Mouse (Mus musculus): ENCODE measurements at regions not wholly inside any gene's neighbourhood (a gene's known extent, or its start where the extent isn't known, plus 50 kb on each side); places are given as distances from the start of the nearest gene placed in this dataset.

GRCm38 (mm10) chr8:93591608-93592301 lies 56.1 kb upstream of the Ces5a start:
- no peak for TF ChIP-seq POLR2A (IDR thresholded peaks at IDR 0.05; ENCODE audit: extremely low read depth, insufficient read depth, low read length)
- TF ChIP-seq CTCF (IDR thresholded peaks at IDR 0.05; ENCODE audit: extremely low read depth, insufficient read depth, low read length): peak; percentile 93

GRCm38 (mm10) chr8:93592302-93592651 lies 56.6 kb upstream of the Ces5a start:
- H3K4me3 ChIP-seq (ENCODE audit: insufficient read depth, low read length): no peak overlapping the region
- peak overlapping the region; percentile 22; the same call in 1 of the 2 replicates for H3K27ac ChIP-seq (ENCODE audit: insufficient read depth, low read length)
- no peak for TF ChIP-seq CTCF (IDR thresholded peaks at IDR 0.05; ENCODE audit: extremely low read depth, insufficient read depth, low read length)
- TF ChIP-seq POLR2A (IDR thresholded peaks at IDR 0.05; ENCODE audit: extremely low read depth, insufficient read depth, low read length): no peak
- H3K4me1 ChIP-seq (ENCODE audit: control insufficient read depth, insufficient read depth, low read length): peaks cover 3% of the 10 kb centered on the region; the same call in 1 of the 2 replicates

More at GRCm38 (mm10) chr8:93591608-93592301, 56.1 kb upstream of the Ces5a start:
- no peak overlapping the region for H3K4me3 ChIP-seq (ENCODE audit: insufficient read depth, low read length)
- peak overlapping the region; percentile 22; the same call in 1 of the 2 replicates for H3K27ac ChIP-seq (ENCODE audit: insufficient read depth, low read length)
- H3K4me1 ChIP-seq (ENCODE audit: control insufficient read depth, insufficient read depth, low read length): peaks cover 3% of the 10 kb centered on the region; the same call in 1 of the 2 replicates

DNA sequence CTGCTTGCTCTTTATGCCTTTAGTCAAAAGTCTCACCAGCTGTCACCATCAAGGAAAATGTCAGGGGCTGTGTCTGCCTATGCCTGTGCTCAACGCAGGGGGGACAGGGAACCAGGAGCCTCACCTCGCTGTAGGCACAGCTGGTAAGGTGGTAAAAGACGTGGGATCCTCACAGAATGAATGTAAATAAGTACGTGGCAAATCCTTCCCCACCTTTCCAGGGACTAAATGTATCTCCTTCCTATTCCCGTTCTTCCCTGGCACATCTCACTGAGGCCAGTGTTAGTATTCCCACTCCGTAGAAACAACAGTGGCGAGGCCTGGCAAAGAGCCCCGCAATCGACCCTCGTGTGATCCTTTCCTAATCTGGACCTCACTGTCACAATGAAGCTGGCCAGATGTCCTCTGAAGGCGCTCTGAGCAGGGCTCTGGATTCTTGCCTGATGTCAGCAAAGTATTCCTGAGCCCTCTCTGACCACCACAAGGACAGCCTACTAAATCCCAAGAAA lies 63.0 kb upstream of the Ces5a start:
- Histone ChIP-seq H3K4me3 (ENCODE audit: insufficient read depth, low read length) (no peak overlapping the region), H3K4me1 (ENCODE audit: control insufficient read depth, insufficient read depth, low read length) (peaks cover 4% of the 10 kb centered on the region; the same call in 1 of the 2 replicates), H3K27ac (ENCODE audit: insufficient read depth, low read length) (no peak overlapping the region)
- TF ChIP-seq CTCF (IDR thresholded peaks at IDR 0.05; ENCODE audit: extremely low read depth, insufficient read depth, low read length) (no peak), POLR2A (IDR thresholded peaks at IDR 0.05; ENCODE audit: extremely low read depth, insufficient read depth, low read length) (no peak)

GRCm38 (mm10) chr8:93599306-93599705 lies 63.7 kb upstream of the Ces5a start:
- no peak overlapping the region for H3K4me3 ChIP-seq (ENCODE audit: insufficient read depth, low read length)
- H3K27ac ChIP-seq (ENCODE audit: insufficient read depth, low read length): no peak overlapping the region

GRCm38 (mm10) chr8:93599776-93600175 lies 64.1 kb upstream of the Ces5a start:
- Histone ChIP-seq H3K4me1 (ENCODE audit: control insufficient read depth, insufficient read depth, low read length) (peaks cover 4% of the 10 kb centered on the region; the same call in 1 of the 2 replicates), H3K27ac (ENCODE audit: insufficient read depth, low read length) (no peak overlapping the region), H3K4me3 (ENCODE audit: insufficient read depth, low read length) (no peak overlapping the region)
- no peak for TF ChIP-seq CTCF (IDR thresholded peaks at IDR 0.05; ENCODE audit: extremely low read depth, insufficient read depth, low read length)
- no peak for TF ChIP-seq POLR2A (IDR thresholded peaks at IDR 0.05; ENCODE audit: extremely low read depth, insufficient read depth, low read length)

More at GRCm38 (mm10) chr8:93599306-93599705, 63.7 kb upstream of the Ces5a start:
- TF ChIP-seq CTCF (IDR thresholded peaks at IDR 0.05; ENCODE audit: extremely low read depth, insufficient read depth, low read length) (no peak), POLR2A (IDR thresholded peaks at IDR 0.05; ENCODE audit: extremely low read depth, insufficient read depth, low read length) (no peak)
- H3K4me1 ChIP-seq (ENCODE audit: control insufficient read depth, insufficient read depth, low read length): peaks cover 4% of the 10 kb centered on the region; the same call in 1 of the 2 replicates

- no peak overlapping the region for H3K4me3 ChIP-seq (ENCODE audit: insufficient read depth, low read length)
- H3K27ac ChIP-seq (ENCODE audit: insufficient read depth, low read length): no peak overlapping the region
These were observed 91.3 kb upstream of the Ces5a start for GRCm38 (mm10) chr8:93626807-93627526.

DNA sequence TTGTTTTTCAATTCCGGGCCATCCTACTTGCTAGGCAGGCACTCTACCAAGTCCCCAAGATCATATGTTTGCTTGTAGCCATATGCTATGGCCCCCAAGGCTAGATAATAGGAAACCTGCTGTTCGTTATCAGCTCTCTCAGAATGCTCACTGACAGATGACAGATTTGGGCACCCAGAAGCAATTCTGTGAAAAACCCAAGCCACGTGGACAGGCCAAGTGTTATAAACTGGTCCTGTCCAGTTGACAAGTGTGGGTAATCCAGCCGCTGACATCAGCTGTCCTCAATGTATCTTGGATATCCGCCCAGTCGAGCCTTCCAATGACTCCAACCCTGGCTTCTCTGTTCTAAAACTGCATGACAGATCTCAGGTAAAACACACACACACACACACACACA lies 92.0 kb upstream of the Ces5a start:
- TF ChIP-seq POLR2A (IDR thresholded peaks at IDR 0.05; ENCODE audit: extremely low read depth, insufficient read depth, low read length) (no peak), CTCF (IDR thresholded peaks at IDR 0.05; ENCODE audit: extremely low read depth, insufficient read depth, low read length) (no peak)
- Histone ChIP-seq H3K4me1 (ENCODE audit: control insufficient read depth, insufficient read depth, low read length) (no peaks in the 10 kb centered on the region), H3K27ac (ENCODE audit: insufficient read depth, low read length) (no peak overlapping the region), H3K4me3 (ENCODE audit: insufficient read depth, low read length) (no peak overlapping the region)

More at GRCm38 (mm10) chr8:93626807-93627526, 91.3 kb upstream of the Ces5a start:
- H3K4me1 ChIP-seq (ENCODE audit: control insufficient read depth, insufficient read depth, low read length): no peaks in the 10 kb centered on the region
- TF ChIP-seq POLR2A (IDR thresholded peaks at IDR 0.05; ENCODE audit: extremely low read depth, insufficient read depth, low read length): no peak

DNA sequence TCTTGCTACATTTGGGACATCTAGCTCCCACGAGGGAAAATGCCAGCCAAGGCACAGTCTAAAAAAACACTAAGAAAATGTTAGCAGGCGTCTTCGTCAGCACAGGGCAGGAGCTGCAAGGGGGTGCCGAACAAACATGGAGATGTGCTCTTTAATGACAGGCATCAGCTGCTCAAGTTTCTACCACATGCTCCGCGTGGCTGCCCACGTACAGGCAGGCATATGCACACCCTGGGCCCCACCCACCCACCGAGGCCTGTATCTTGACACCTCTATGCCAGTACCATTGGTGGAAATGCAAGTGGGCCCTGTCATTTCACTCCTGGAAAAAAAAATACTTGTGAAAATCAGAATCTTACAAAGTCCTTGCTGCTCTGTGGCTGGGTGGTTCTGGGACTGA lies 97.3 kb upstream of the Ces5a start:
- H3K4me3 ChIP-seq (ENCODE audit: insufficient read depth, low read length): no peak overlapping the region
- no peak overlapping the region for H3K27ac ChIP-seq (ENCODE audit: insufficient read depth, low read length)
- no peaks in the 10 kb centered on the region for H3K4me1 ChIP-seq (ENCODE audit: control insufficient read depth, insufficient read depth, low read length)
- TF ChIP-seq POLR2A (IDR thresholded peaks at IDR 0.05; ENCODE audit: extremely low read depth, insufficient read depth, low read length): no peak
- no peak for TF ChIP-seq CTCF (IDR thresholded peaks at IDR 0.05; ENCODE audit: extremely low read depth, insufficient read depth, low read length)

- Histone ChIP-seq H3K27ac (ENCODE audit: insufficient read depth, low read length) (no peak overlapping the region), H3K4me1 (ENCODE audit: control insufficient read depth, insufficient read depth, low read length) (no peaks in the 10 kb centered on the region; the same call in 1 of the 2 replicates), H3K4me3 (ENCODE audit: insufficient read depth, low read length) (no peak overlapping the region)
- no peak for TF ChIP-seq CTCF (IDR thresholded peaks at IDR 0.05; ENCODE audit: extremely low read depth, insufficient read depth, low read length)
- no peak for TF ChIP-seq POLR2A (IDR thresholded peaks at IDR 0.05; ENCODE audit: extremely low read depth, insufficient read depth, low read length)
These were observed 107.1 kb upstream of the Ces5a start for GRCm38 (mm10) chr8:93642770-93643169.
